Comparison of ENCODE assay signal across 9 mouse cellular contexts in genomic region chr3:95284501-95285281, GRCm38 (mm10). TPM values are rescaled to one million over a fixed set of nuclear protein-coding genes. Genes with fewer than 3 reads are reported as not detected.
DNase-seq lines count a peak whose midpoint lies in the region; ATAC-seq lines count a peak whose summit lies in the region.
"Had no signal": no experiment of that assay in that cellular context is flagged by ENCODE, and none has a peak within 500 bp of the region (broad histone marks: within the 10 kb centered on the region; RNA-seq: fewer than 3 reads in every experiment).

No protein-coding gene starts in this region.

- peak overlapping the region; percentile 67; the same call in 1 of the 2 replicates for H3K4me3 ChIP-seq in kidney, embryonic 16.5 days (ENCODE audit: low read length)
- H3K4me3 ChIP-seq in brown adipose tissue, adult 24 weeks (ENCODE audit: insufficient read depth, low read depth, low read length) = peak overlapping the region; percentile 65; the same call in 1 of the 2 replicates
- H3K4me3 ChIP-seq in hindbrain, embryonic 16.5 days (ENCODE audit: low read length) = no peak overlapping the region
- peak overlapping the region; percentile 71; the same call in 1 of the 2 replicates for H3K4me3 ChIP-seq in midbrain, embryonic 15.5 days

- peak overlapping the region; percentile 2 for H3K9ac ChIP-seq in kidney, embryonic 16.5 days (replicated peaks; ENCODE audit: low read length)
- no peak overlapping the region for H3K9ac ChIP-seq in hindbrain, embryonic 16.5 days (ENCODE audit: low read depth, low read length)
- no peak overlapping the region for H3K9ac ChIP-seq in midbrain, embryonic 15.5 days

- H3K27ac ChIP-seq in kidney, embryonic 16.5 days (ENCODE audit: low read length) = no peak overlapping the region
- H3K27ac ChIP-seq in brown adipose tissue, adult 24 weeks (replicated peaks; ENCODE audit: low read depth, low read length) = no peak overlapping the region
- H3K27ac ChIP-seq in hindbrain, embryonic 16.5 days (ENCODE audit: low read depth, low read length) = no peak overlapping the region
- no peak overlapping the region for H3K27ac ChIP-seq in midbrain, embryonic 15.5 days

- ATAC-seq in kidney, embryonic 16.5 days (ENCODE audit: low FRiP score, low TSS enrichment) = no peak
- no peak for ATAC-seq in hindbrain, embryonic 16.5 days
- no peak for ATAC-seq in midbrain, embryonic 15.5 days (replicated peaks)
- ATAC-seq in megakaryocyte progenitor cell, adult 5-6 weeks (replicated peaks; ENCODE audit: poor library complexity) = no peak

- no peaks in the 10 kb centered on the region for H3K9me3 ChIP-seq in kidney, embryonic 16.5 days (ENCODE audit: low read length)
- H3K9me3 ChIP-seq in hindbrain, embryonic 16.5 days (ENCODE audit: control insufficient read depth, low read length) = no peaks in the 10 kb centered on the region
- no peaks in the 10 kb centered on the region for H3K9me3 ChIP-seq in midbrain, embryonic 15.5 days

- WGBS in kidney, embryonic 16.5 days = 83% methylated on average over 12 of the region's 12 CpGs
- 89% methylated on average over 12 of the region's 12 CpGs for WGBS in hindbrain, embryonic 16.5 days
- 89% methylated on average over 12 of the region's 12 CpGs for WGBS in midbrain, embryonic 15.5 days

- no peak for DNase-seq in kidney, adult 11 months
- no peak for DNase-seq in spleen, adult 12 weeks (ENCODE audit: low spot score)
- DNase-seq in c-Kit-positive CD71-positive TER-119-positive erythroid progenitor cells, embryonic 14.5 days (ENCODE audit: low spot score) = no peak
- DNase-seq: gastrocnemius, postnatal 14 days had no signal

- H3K4me2 ChIP-seq in kidney, embryonic 16.5 days (replicated peaks; ENCODE audit: low read depth, low read length) = peak overlapping the region; percentile 80
- peak overlapping the region; percentile 91 for H3K4me2 ChIP-seq in hindbrain, embryonic 16.5 days (ENCODE audit: low read length)
- H3K4me2 ChIP-seq in midbrain, embryonic 15.5 days = peak overlapping the region; percentile 83

- H3K36me3 ChIP-seq in kidney, embryonic 16.5 days (ENCODE audit: insufficient read depth, low read length) = peaks cover 11% of the 10 kb centered on the region
- 0 out of 2 replicates have a peak, but pooled peaks cover 6% of the 10 kb centered on the region for H3K36me3 ChIP-seq in hindbrain, embryonic 16.5 days (ENCODE audit: control insufficient read depth, insufficient read depth, low read length)
- peaks cover 6% of the 10 kb centered on the region; the same call in 1 of the 2 replicates for H3K36me3 ChIP-seq in midbrain, embryonic 15.5 days (replicated peaks)

- H3K27me3 ChIP-seq in kidney, embryonic 16.5 days (ENCODE audit: insufficient read depth, low read length) = no peaks in the 10 kb centered on the region
- no peaks in the 10 kb centered on the region for H3K27me3 ChIP-seq in hindbrain, embryonic 16.5 days (replicated peaks; ENCODE audit: control insufficient read depth, insufficient read depth, low read length)
- no peaks in the 10 kb centered on the region for H3K27me3 ChIP-seq in midbrain, embryonic 15.5 days (replicated peaks)

- peaks cover 35% of the 10 kb centered on the region for H3K4me1 ChIP-seq in kidney, embryonic 16.5 days (ENCODE audit: insufficient read depth, low read length)
- peaks cover 11% of the 10 kb centered on the region; the same call in 1 of the 2 replicates for H3K4me1 ChIP-seq in brown adipose tissue, adult 24 weeks (ENCODE audit: control insufficient read depth, insufficient read depth, insufficient read length, low read length)
- H3K4me1 ChIP-seq in hindbrain, embryonic 16.5 days (ENCODE audit: control insufficient read depth, insufficient read depth, low read depth, low read length) = peaks cover 16% of the 10 kb centered on the region
- H3K4me1 ChIP-seq in midbrain, embryonic 15.5 days = peaks cover 28% of the 10 kb centered on the region

RNA-seq across cellular contexts. Expression of gene Prune1, which starts 2.8 kb away (rescaled TPM):
- 25.8 and 27.4 TPM in 2 replicates for polyA plus RNA-seq in kidney, embryonic 16.5 days (2015; fragmentation: Nextera tagmentation; extraction: Ambion mirVana)
- polyA plus RNA-seq in brown adipose tissue, adult 24 weeks (2012; ENCODE audit: insufficient read depth, insufficient read length, missing spikeins) = 11.9 and 16.3 TPM in 2 replicates
- 77.6 and 79.9 TPM in 2 replicates for polyA plus RNA-seq in hindbrain, embryonic 16.5 days (2015; fragmentation: Nextera tagmentation; extraction: Ambion mirVana)
- polyA plus RNA-seq in midbrain, embryonic 15.5 days (2015; fragmentation: Nextera tagmentation; extraction: Ambion mirVana) = 67.9 and 76.9 TPM in 2 replicates
- total RNA-seq in megakaryocyte progenitor cell, adult 5-6 weeks (2015) = 14.8 and 15.2 TPM in 2 replicates
- 7.8 and 11.8 TPM in 2 replicates for total RNA-seq in megakaryocyte progenitor cell, adult 5-6 weeks (2017)

RNA-seq across cellular contexts. Expression of gene Mindy1, which starts 3.5 kb away (rescaled TPM):
- 55.8 and 57.0 TPM in 2 replicates for polyA plus RNA-seq in kidney, embryonic 16.5 days (2015; fragmentation: Nextera tagmentation; extraction: Ambion mirVana)
- 22.1 and 23.5 TPM in 2 replicates for polyA plus RNA-seq in brown adipose tissue, adult 24 weeks (2012; ENCODE audit: insufficient read depth, insufficient read length, missing spikeins)
- polyA plus RNA-seq in hindbrain, embryonic 16.5 days (2015; fragmentation: Nextera tagmentation; extraction: Ambion mirVana) = 35.8 and 36.3 TPM in 2 replicates
- 43.0 and 43.7 TPM in 2 replicates for polyA plus RNA-seq in midbrain, embryonic 15.5 days (2015; fragmentation: Nextera tagmentation; extraction: Ambion mirVana)
- 30.9 and 33.2 TPM in 2 replicates for total RNA-seq in megakaryocyte progenitor cell, adult 5-6 weeks (2015)
- 22.7 and 23.6 TPM in 2 replicates for total RNA-seq in megakaryocyte progenitor cell, adult 5-6 weeks (2017)

RNA-seq across cellular contexts. Expression of gene Anxa9, which starts 22.3 kb away (rescaled TPM):
- polyA plus RNA-seq in kidney, embryonic 16.5 days (2015; fragmentation: Nextera tagmentation; extraction: Ambion mirVana) = 8.6 and 9.4 TPM in 2 replicates
- polyA plus RNA-seq in brown adipose tissue, adult 24 weeks (2012; ENCODE audit: insufficient read depth, insufficient read length, missing spikeins) = 0.63 and 1.5 TPM in 2 replicates
- 0.35 TPM in 2 replicates for polyA plus RNA-seq in hindbrain, embryonic 16.5 days (2015; fragmentation: Nextera tagmentation; extraction: Ambion mirVana)
- 0.33 and 0.56 TPM in 2 replicates for polyA plus RNA-seq in midbrain, embryonic 15.5 days (2015; fragmentation: Nextera tagmentation; extraction: Ambion mirVana)
- 11.2 and 15.9 TPM in 2 replicates for total RNA-seq in megakaryocyte progenitor cell, adult 5-6 weeks (2015)
- total RNA-seq in megakaryocyte progenitor cell, adult 5-6 weeks (2017) = 5.5 and 7.0 TPM in 2 replicates

RNA-seq across cellular contexts. Expression of gene Cers2, which starts 29.9 kb away (rescaled TPM):
- 208 and 209 TPM in 2 replicates for polyA plus RNA-seq in kidney, embryonic 16.5 days (2015; fragmentation: Nextera tagmentation; extraction: Ambion mirVana)
- 178 and 185 TPM in 2 replicates for polyA plus RNA-seq in brown adipose tissue, adult 24 weeks (2012; ENCODE audit: insufficient read depth, insufficient read length, missing spikeins)
- polyA plus RNA-seq in hindbrain, embryonic 16.5 days (2015; fragmentation: Nextera tagmentation; extraction: Ambion mirVana) = 97.4 and 102 TPM in 2 replicates
- 97.6 and 97.8 TPM in 2 replicates for polyA plus RNA-seq in midbrain, embryonic 15.5 days (2015; fragmentation: Nextera tagmentation; extraction: Ambion mirVana)
- total RNA-seq in megakaryocyte progenitor cell, adult 5-6 weeks (2015) = 193 and 203 TPM in 2 replicates
- total RNA-seq in megakaryocyte progenitor cell, adult 5-6 weeks (2017) = 91.3 and 98.4 TPM in 2 replicates

RNA-seq across cellular contexts. Expression of gene Bnipl, which starts 33.7 kb away (rescaled TPM):
- 0.41 and 0.82 TPM in 2 replicates for polyA plus RNA-seq in kidney, embryonic 16.5 days (2015; fragmentation: Nextera tagmentation; extraction: Ambion mirVana)
- not detected in 2 replicates for polyA plus RNA-seq in brown adipose tissue, adult 24 weeks (2012; ENCODE audit: insufficient read depth, insufficient read length, missing spikeins)
- 0.20 TPM in 1 of 2 replicates, not detected in the other for polyA plus RNA-seq in hindbrain, embryonic 16.5 days (2015; fragmentation: Nextera tagmentation; extraction: Ambion mirVana)
- 0.22 and 0.33 TPM in 2 replicates for polyA plus RNA-seq in midbrain, embryonic 15.5 days (2015; fragmentation: Nextera tagmentation; extraction: Ambion mirVana)
- not detected in 2 replicates for total RNA-seq in megakaryocyte progenitor cell, adult 5-6 weeks (2015)
- not detected in 2 replicates for total RNA-seq in megakaryocyte progenitor cell, adult 5-6 weeks (2017)
- total RNA-seq: gastrocnemius, postnatal 14 days had no signal
